Mouse (Mus musculus) right cerebral cortex, postnatal 4 days (tissue): Measurements from ENCODE around the gene Nuak2.
"Not testable (repeated sequence)": the region's sequence is repeated elsewhere in the genome, so short reads cannot be mapped to it uniquely, and the experiment has no call there.

Experiments
- DNase-seq: peaks from one replicate; pipeline ENCODE4 v3.0.0-alpha.2; 2022

Gene Nuak2

GRCm38 (mm10) chr1:132315889-132316624, at the start of gene Nuak2:
Nuak2 (plus strand) TSS chr1:132316126.
- DNase-seq, result peak; percentile 74

GRCm38 (mm10) chr1:132266791-132267557, 49.0 kb upstream of the Nuak2 start:
- DNase-seq, result no peak

GRCm38 (mm10) chr1:132267959-132268358, 48.0 kb upstream of the Nuak2 start:
- DNase-seq, result no peak

- DNase-seq, result no peak
Observed at GRCm38 (mm10) chr1:132268418-132269060, 47.4 kb upstream of the Nuak2 start.

- DNase-seq, result no peak
Observed at GRCm38 (mm10) chr1:132271237-132271636, 44.7 kb upstream of the Nuak2 start.

- no peak for DNase-seq
Observed at GRCm38 (mm10) chr1:132276694-132277093, 39.2 kb upstream of the Nuak2 start.

- DNase-seq, result no peak
Observed at GRCm38 (mm10) chr1:132277124-132277523, 38.8 kb upstream of the Nuak2 start.

GRCm38 (mm10) chr1:132280636-132281035, 35.3 kb upstream of the Nuak2 start:
- DNase-seq, result not testable (repeated sequence)

- DNase-seq, result no peak
Observed at GRCm38 (mm10) chr1:132281523-132282176, 34.3 kb upstream of the Nuak2 start.

- DNase-seq, result no peak
Observed at GRCm38 (mm10) chr1:132282177-132282536, 33.8 kb upstream of the Nuak2 start.

- no peak for DNase-seq
Observed at GRCm38 (mm10) chr1:132283018-132283417, 32.9 kb upstream of the Nuak2 start.

- no peak for DNase-seq
Observed at GRCm38 (mm10) chr1:132286735-132287134, 29.2 kb upstream of the Nuak2 start.

- no peak for DNase-seq
Observed at GRCm38 (mm10) chr1:132287445-132287844, 28.5 kb upstream of the Nuak2 start.

- no peak for DNase-seq
Observed at GRCm38 (mm10) chr1:132287991-132288451, 27.9 kb upstream of the Nuak2 start.

GRCm38 (mm10) chr1:132289965-132290364, 26.0 kb upstream of the Nuak2 start:
- no peak for DNase-seq

GRCm38 (mm10) chr1:132290921-132291675, 24.8 kb upstream of the Nuak2 start:
- DNase-seq, result no peak

- no peak for DNase-seq
Observed at GRCm38 (mm10) chr1:132291706-132292105, 24.2 kb upstream of the Nuak2 start.

- peak; percentile 45 for DNase-seq
Observed at GRCm38 (mm10) chr1:132292318-132293129, 23.4 kb upstream of the Nuak2 start.

- no peak for DNase-seq
Observed at GRCm38 (mm10) chr1:132295506-132295905, 20.4 kb upstream of the Nuak2 start.

GRCm38 (mm10) chr1:132296051-132296450, 19.9 kb upstream of the Nuak2 start:
- DNase-seq, result no peak

- peak; percentile 54 for DNase-seq
Observed at GRCm38 (mm10) chr1:132298425-132298800, 17.5 kb upstream of the Nuak2 start, which contains the start of gene Klhdc8a. Klhdc8a (plus strand) TSS chr1:132298626.
